Mouse (Mus musculus) limb, embryonic 12.5 days (tissue): ENCODE measurements at regions not wholly inside any gene's neighbourhood (a gene's known extent, or its start where the extent isn't known, plus 50 kb on each side); places are given as distances from the start of the nearest gene placed in this dataset.

Source experiments
- ATAC-seq: fragments of 200-750 bp; cut with Nextera tagmentation; 2 replicates; pipeline ENCODE4 v1.8.0; 2017; ENCODE audit warnings: low read depth, moderate TSS enrichment; ENCODE audit not compliant: insufficient number of reproducible peaks, insufficient read depth, low FRiP score, low TSS enrichment
- H3K27ac ChIP-seq: fragments of 300-500 bp; sonication (generic); 2 replicates; pipeline ENCODE4 v1.5.1; 2016; ENCODE audit warnings: mild to moderate bottlenecking, moderate library complexity
- H3K27me3 ChIP-seq: fragments of 300-500 bp; sonication (generic); 2 replicates; pipeline ENCODE4 v1.6.1; 2016; ENCODE audit warnings: mild to moderate bottlenecking, moderate library complexity
- H3K36me3 ChIP-seq: fragments of 300-500 bp; sonication (generic); 2 replicates; pipeline ENCODE4 v1.6.1; 2016; ENCODE audit warnings: mild to moderate bottlenecking, moderate library complexity
- H3K4me1 ChIP-seq: fragments of 300-500 bp; sonication (generic); replicated peaks from 2 replicates; pipeline ENCODE4 v1.6.1; 2016
- H3K4me2 ChIP-seq: fragments of 300-500 bp; sonication (generic); 2 replicates; pipeline ENCODE4 v1.6.1; 2016; ENCODE audit warnings: mild to moderate bottlenecking, moderate library complexity
- H3K4me3 ChIP-seq: fragments of 300-500 bp; sonication (generic); replicated peaks from 2 replicates; pipeline ENCODE4 v1.5.1; 2016; ENCODE audit warnings: mild to moderate bottlenecking
- H3K9ac ChIP-seq: fragments of 300-500 bp; sonication (generic); replicated peaks from 2 replicates; pipeline ENCODE4 v1.6.1; 2016; ENCODE audit warnings: mild to moderate bottlenecking, moderate library complexity
- H3K9me3 ChIP-seq: fragments of 300-500 bp; sonication (generic); 2 replicates; pipeline ENCODE4 v1.6.1; 2016; ENCODE audit warnings: mild to moderate bottlenecking, moderate library complexity
- WGBS: fragments of 180-500 bp; shearing (Covaris S2); methylation state at CpG from one replicate; pipeline ENCODE4 v1.1.7; 2016; 5-methylcytosine and 5-hydroxymethylcytosine counted together

DNA sequence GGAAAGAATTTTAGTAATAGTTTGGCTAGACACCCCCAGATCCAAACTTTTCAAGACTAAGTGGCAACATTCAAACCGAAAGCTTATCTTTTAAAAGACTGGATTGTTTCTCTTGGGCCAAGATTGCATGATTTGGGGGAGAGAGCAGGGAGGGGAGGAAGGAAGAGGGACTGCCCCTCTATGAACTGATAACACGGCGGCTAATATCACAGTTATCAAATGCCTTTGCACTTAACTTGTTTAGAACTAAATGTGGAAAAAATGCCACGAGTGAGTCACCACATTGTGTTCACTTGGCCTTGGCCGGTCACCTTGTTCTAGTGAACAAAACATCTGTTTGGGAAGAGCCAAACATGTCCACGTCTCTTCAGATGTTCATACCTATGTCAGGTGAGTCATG lies 92.3 kb downstream of the Tes start:
- Histone ChIP-seq H3K9me3 (no peaks in the 10 kb centered on the region), H3K27ac (no peak overlapping the region)
- 82% methylated on average over 6 of the region's 6 CpGs for WGBS

DNA sequence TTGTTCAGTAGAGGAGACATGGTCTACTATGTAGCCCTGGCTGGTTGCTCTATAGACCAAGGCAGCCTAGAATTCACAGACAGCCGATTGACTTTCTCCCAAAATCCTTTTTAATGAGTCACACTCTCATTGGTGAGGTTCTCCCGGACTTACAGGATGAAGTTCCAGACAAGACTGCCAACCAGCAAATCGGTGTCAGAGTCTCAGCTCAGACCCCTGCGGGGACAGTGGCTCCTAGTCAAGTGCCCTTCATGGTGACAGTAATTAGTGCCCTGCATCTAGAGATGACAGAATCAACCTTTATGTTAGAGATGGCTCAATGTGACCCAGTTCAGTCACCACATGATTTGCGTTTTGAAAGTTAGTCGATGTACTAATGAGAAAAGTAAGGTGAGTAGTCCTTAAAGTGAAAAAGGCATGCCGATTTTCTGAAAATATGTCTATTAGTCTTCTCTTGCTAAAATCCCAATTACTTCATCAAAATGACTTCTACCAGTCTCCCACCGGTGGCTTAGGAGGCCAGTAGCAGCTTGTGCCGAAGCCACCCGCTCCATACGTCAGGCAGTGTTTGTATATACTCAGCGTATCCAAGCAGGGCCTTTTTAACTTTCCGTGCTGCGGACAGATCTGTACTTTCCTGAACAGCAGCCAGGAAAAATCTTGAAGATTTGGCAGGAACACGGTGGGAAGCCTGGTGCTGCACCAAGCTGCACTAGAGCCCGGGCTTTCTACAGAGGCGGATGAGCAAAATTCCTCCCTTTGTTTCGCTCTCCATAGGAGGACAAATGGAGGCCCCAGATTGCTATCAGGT lies 105.2 kb downstream of the Tes start:
- H3K27ac ChIP-seq: no peak overlapping the region

More for the DNA sequence above, 92.3 kb downstream of the Tes start:
- Histone ChIP-seq H3K4me2 (no peak overlapping the region), H3K27me3 (no peaks in the 10 kb centered on the region), H3K36me3 (no peaks in the 10 kb centered on the region), H3K4me1 (no peaks in the 10 kb centered on the region), H3K4me3 (no peak overlapping the region), H3K9ac (no peak overlapping the region)
- ATAC-seq: no peak

DNA sequence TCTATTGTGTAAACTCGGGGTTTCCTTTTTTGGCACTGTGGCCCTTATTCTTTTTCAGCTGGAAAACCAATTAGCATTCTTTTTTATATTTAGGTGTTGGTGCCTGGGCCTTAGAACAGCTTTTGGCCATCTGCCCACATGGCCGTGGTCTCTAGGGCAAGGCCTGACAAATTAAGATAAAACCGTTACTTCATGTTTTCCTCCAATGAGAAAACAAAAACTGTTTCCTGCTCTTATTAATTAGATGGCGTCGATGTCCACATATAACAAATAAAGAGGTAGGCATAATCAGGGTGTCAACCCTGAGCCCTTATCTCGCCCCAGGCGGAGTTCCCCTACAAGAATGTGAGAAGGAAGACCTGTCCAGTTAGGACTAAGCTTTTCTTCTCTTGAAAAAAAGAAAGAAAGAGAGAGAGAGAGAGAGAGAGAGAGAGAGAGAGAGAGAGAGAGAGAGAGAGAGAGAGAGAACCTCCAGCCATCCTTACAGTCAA lies 105.9 kb downstream of the Tes start:
- Histone ChIP-seq H3K9ac (no peak overlapping the region), H3K4me2 (peak overlapping the region; percentile 27), H3K27me3 (no peaks in the 10 kb centered on the region), H3K36me3 (no peaks in the 10 kb centered on the region), H3K9me3 (no peaks in the 10 kb centered on the region), H3K4me1 (peaks cover 15% of the 10 kb centered on the region; the same call in 1 of the 2 replicates), H3K27ac (peak overlapping the region; percentile 45; the same call in 1 of the 2 replicates), H3K4me3 (no peak overlapping the region)
- WGBS: 69% methylated on average over 7 of the region's 7 CpGs
- ATAC-seq: no peak

More for the DNA sequence above, 105.2 kb downstream of the Tes start:
- peaks cover 15% of the 10 kb centered on the region; the same call in 1 of the 2 replicates for H3K4me1 ChIP-seq
- 80% methylated on average over 18 of the region's 18 CpGs for WGBS
- no peak overlapping the region for H3K9ac ChIP-seq
- no peaks in the 10 kb centered on the region for H3K27me3 ChIP-seq
- no peak overlapping the region for H3K4me2 ChIP-seq
- no peak overlapping the region for H3K4me3 ChIP-seq
- ATAC-seq: no peak
- H3K36me3 ChIP-seq: no peaks in the 10 kb centered on the region
- H3K9me3 ChIP-seq: no peaks in the 10 kb centered on the region

DNA sequence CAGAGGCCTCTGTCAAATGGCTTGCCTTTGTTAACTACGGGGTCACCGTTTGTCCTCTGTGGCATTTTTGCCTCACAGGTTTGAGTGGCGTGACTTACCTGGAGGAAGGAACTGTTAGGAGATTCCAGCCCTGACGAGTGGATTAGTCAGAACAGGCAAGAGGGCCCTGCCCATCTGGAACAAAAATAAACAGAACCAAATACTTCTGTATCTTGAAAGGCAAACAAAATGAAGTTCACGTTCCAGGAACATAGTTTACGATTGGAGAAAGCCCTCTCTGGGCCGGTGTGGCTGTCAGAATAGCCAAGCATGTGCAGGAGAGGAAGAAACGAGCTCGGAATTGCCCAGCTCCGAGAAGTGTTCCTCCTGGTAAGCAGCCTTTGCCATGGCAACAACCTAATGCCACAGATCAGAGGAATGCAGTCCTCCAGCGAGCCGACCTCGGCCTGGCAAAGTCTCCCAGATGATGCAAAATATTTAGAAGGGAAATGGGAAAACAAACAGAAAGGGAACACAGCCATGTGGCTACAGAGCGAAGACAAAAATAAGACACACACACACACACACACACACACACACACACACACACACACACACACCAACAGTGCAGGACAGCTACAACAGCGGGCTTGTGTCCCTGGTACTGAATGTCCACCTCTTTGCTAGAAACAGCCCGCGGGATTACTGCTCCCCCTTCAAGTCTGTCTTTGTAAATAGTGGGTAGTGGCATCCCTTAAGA lies 106.5 kb downstream of the Tes start:
- peak; percentile 50; the same call in 1 of the 2 replicates for ATAC-seq
- H3K9me3 ChIP-seq: no peaks in the 10 kb centered on the region
- H3K27ac ChIP-seq: peak overlapping the region; percentile 45; the same call in 1 of the 2 replicates
- no peak overlapping the region for H3K4me3 ChIP-seq
- H3K27me3 ChIP-seq: no peaks in the 10 kb centered on the region
- no peak overlapping the region for H3K9ac ChIP-seq
- H3K36me3 ChIP-seq: no peaks in the 10 kb centered on the region
- H3K4me1 ChIP-seq: peaks cover 15% of the 10 kb centered on the region; the same call in 1 of the 2 replicates
- H3K4me2 ChIP-seq: peak overlapping the region; percentile 27
- 31% methylated on average over 17 of the region's 17 CpGs for WGBS

DNA sequence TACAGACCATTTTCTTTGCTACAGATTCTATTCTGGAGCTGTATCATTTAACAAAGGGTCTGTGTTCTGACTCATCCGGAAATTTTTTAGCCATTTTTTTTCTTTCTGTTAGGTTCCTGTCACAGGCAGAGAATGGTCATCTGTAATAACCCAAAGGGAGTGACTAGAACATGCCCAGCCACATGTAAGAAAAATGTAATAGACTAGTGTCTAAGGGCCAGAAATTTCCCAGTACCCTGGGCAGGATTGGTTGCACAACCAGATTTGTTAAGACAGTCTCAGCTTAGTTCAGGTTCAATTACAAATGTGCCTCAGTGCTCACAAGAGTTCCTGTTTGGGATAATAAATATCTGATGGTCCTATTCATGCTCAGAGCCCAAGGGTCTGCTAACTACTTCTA lies 107.1 kb downstream of the Tes start:
- Histone ChIP-seq H3K9me3 (no peaks in the 10 kb centered on the region), H3K4me1 (peaks cover 15% of the 10 kb centered on the region; the same call in 1 of the 2 replicates), H3K9ac (no peak overlapping the region), H3K4me2 (no peak overlapping the region), H3K4me3 (no peak overlapping the region), H3K27ac (0 out of 2 replicates have a peak overlapping the region, but pooled peaks have one; percentile 45), H3K36me3 (no peaks in the 10 kb centered on the region), H3K27me3 (no peaks in the 10 kb centered on the region)
- WGBS: 79% methylated on average over 1 of the region's 1 CpGs
- no peak for ATAC-seq

DNA sequence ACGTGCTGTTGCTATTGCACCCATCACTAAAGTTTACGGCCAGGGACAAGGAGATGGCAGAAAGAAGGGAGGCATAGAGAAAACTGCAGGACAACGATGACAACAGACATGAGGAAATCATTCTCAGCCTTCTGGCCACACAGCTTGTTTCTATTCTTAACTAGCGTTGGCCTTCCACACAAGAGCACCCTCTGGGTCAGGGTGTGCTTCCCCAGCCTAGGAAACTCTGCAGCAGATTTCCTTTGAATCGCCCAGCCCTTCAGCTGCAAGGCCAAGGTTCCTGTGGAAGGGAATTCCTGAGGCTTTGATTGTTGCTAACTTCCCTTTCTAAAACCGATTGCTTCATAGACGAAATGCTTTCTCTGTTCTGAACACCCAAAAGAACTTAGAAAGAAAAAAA lies 103.8 kb upstream of the Cav2 start:
- WGBS: 58% methylated on average over 7 of the region's 7 CpGs
- no peak for ATAC-seq

DNA sequence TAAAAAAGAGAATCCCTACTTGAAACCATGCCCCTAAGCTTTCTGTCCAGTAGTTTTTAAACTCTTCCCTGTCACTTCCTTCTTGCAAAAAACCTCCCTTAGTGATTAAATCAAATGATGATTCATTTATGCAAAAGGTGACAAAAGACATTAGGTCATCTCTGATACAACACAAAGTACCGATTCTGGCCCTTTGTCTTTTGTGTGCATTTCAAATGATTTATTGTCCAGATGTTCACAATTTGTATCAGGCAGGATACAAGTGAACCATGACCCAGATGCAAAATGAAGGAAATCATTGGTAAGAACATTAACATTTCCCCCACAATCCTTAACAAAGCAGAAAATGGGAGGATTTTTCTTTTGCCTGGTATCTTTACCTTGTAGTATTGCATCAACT lies 101.5 kb upstream of the Cav2 start:
- no peak for ATAC-seq
- no peak overlapping the region for H3K4me2 ChIP-seq
- H3K36me3 ChIP-seq: no peaks in the 10 kb centered on the region
- WGBS: 17% methylated on average over 1 of the region's 1 CpGs
- no peaks in the 10 kb centered on the region for H3K9me3 ChIP-seq
- H3K27ac ChIP-seq: no peak overlapping the region
- no peak overlapping the region for H3K4me3 ChIP-seq
- no peaks in the 10 kb centered on the region for H3K4me1 ChIP-seq
- no peak overlapping the region for H3K9ac ChIP-seq
- no peaks in the 10 kb centered on the region for H3K27me3 ChIP-seq

More for the DNA sequence above, 103.8 kb upstream of the Cav2 start:
- H3K9me3 ChIP-seq: no peaks in the 10 kb centered on the region
- no peak overlapping the region for H3K27ac ChIP-seq
- no peak overlapping the region for H3K4me2 ChIP-seq
- no peak overlapping the region for H3K4me3 ChIP-seq
- no peaks in the 10 kb centered on the region for H3K27me3 ChIP-seq
- H3K36me3 ChIP-seq: no peaks in the 10 kb centered on the region
- H3K4me1 ChIP-seq: no peaks in the 10 kb centered on the region
- H3K9ac ChIP-seq: no peak overlapping the region

DNA sequence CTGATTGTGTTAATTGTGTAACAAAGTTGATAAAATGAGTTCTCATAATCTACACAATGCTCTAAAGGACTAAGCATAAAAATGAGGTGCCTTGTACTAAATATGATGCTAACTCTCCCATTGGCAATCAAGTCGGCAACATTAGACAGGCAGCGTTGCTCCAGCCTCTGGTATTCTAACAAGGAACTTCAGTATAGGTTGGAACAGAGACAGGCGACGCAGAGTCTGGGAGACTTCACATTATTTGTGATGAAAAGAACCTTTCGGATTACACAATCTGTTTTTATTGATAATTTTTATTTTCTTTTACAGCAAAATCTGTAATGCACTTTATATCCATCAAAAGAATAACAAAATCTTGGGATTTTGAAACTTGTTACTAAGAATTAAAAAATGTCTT lies 94.4 kb upstream of the Cav2 start:
- 76% methylated on average over 5 of the region's 5 CpGs for WGBS
- no peak overlapping the region for H3K9ac ChIP-seq

DNA sequence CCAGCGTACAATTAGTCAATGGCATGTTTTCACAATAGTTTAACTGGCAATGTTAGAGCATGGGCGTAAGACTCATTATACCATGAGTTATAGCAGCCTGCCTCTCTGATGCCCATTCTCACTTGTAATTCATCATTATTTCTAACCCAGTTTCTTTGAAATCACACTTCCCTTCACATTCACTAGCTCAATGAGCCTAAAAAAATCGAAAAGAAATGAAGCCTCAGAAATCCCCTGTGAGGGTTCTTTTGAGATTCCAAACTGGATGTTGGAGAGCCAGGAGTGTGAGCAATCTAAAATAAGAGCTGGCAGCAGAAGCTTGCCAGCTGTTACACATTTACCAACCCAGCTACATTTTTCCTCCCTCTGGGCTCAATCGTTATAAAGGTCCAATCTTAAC lies 93.9 kb upstream of the Cav2 start:
- no peak overlapping the region for H3K27ac ChIP-seq
- H3K9ac ChIP-seq: no peak overlapping the region
- no peaks in the 10 kb centered on the region for H3K4me1 ChIP-seq
- no peaks in the 10 kb centered on the region for H3K9me3 ChIP-seq
- H3K36me3 ChIP-seq: no peaks in the 10 kb centered on the region
- H3K4me2 ChIP-seq: no peak overlapping the region
- no peaks in the 10 kb centered on the region for H3K27me3 ChIP-seq
- ATAC-seq: no peak
- whole genome bisulfite sequencing: 53% methylated on average over 4 of the region's 4 CpGs
- no peak overlapping the region for H3K4me3 ChIP-seq

More for the DNA sequence above, 94.4 kb upstream of the Cav2 start:
- Histone ChIP-seq H3K27me3 (no peaks in the 10 kb centered on the region), H3K27ac (no peak overlapping the region), H3K4me3 (no peak overlapping the region), H3K9me3 (no peaks in the 10 kb centered on the region), H3K4me2 (no peak overlapping the region), H3K4me1 (no peaks in the 10 kb centered on the region), H3K36me3 (no peaks in the 10 kb centered on the region)
- ATAC-seq: no peak

DNA sequence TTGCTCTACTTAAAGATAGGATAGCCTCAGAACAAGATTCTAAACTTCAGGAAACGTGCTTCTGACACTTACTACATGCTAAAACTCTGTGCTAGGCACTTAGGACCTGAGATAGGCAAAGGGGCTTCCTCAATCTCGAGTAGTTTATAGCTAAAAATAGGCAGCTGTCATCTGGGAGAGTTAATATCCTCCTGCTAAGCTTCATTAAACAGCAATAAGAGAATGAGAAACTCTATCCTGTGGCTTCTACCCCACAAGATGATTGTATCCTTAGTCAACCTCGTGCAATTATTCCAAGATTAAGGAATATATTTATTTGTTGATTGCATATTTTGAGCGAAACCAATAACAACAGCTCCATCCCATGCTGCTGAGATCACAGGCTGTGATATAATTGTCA lies 85.4 kb upstream of the Cav2 start:
- Histone ChIP-seq H3K4me2 (no peak overlapping the region), H3K27ac (no peak overlapping the region), H3K9me3 (no peaks in the 10 kb centered on the region), H3K36me3 (no peaks in the 10 kb centered on the region), H3K27me3 (no peaks in the 10 kb centered on the region), H3K4me3 (no peak overlapping the region), H3K9ac (no peak overlapping the region), H3K4me1 (no peaks in the 10 kb centered on the region)
- no peak for ATAC-seq
- 67% methylated on average over 4 of the region's 4 CpGs for WGBS

DNA sequence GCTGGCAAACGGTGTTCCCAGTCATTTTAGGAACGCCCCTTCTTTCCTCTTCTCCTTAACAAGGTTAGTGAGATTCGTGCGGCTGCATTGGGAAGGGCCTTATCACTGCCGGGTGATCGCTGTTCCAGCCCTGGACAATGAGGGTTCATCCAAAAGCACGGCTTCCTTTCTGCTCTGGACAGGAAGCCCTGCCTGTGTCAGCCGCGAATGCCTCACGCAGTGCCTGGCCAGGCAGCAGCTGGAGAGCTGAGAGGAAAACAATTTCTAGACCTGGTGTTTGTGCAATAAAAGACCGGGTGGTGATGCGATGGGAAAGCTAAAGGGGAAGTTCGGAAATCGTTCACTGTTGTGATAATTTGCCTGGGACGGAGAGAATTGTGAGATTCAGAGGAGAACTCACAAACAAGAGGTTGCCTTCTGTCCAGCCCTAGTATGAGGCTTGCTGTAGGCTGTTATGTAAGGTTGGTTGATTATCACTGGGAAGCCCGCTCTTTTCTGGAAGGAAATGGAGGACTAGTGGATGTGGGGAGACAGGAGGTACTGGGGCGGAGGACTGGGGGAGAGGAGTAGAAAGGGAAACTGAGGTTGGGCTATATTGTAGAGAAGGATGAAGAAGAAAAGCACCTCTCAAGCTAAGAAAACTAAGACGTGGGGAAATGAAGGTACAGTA lies 83.1 kb upstream of the Cav2 start:
- Histone ChIP-seq H3K4me3 (no peak overlapping the region), H3K36me3 (no peaks in the 10 kb centered on the region), H3K9me3 (no peaks in the 10 kb centered on the region), H3K4me2 (no peak overlapping the region), H3K4me1 (no peaks in the 10 kb centered on the region), H3K27ac (no peak overlapping the region), H3K9ac (no peak overlapping the region), H3K27me3 (no peaks in the 10 kb centered on the region)
- WGBS: 75% methylated on average over 18 of the region's 18 CpGs
- no peak for ATAC-seq
